Mouse (Mus musculus): ENCODE results near the gene Ugcg. TPM values are rescaled to one million over a fixed set of nuclear protein-coding genes. Genes with fewer than 3 reads are reported as not detected.

Gene Ugcg
- polyA plus RNA-seq, 2 experiments: 7.5 to 21.7 TPM

DNA sequence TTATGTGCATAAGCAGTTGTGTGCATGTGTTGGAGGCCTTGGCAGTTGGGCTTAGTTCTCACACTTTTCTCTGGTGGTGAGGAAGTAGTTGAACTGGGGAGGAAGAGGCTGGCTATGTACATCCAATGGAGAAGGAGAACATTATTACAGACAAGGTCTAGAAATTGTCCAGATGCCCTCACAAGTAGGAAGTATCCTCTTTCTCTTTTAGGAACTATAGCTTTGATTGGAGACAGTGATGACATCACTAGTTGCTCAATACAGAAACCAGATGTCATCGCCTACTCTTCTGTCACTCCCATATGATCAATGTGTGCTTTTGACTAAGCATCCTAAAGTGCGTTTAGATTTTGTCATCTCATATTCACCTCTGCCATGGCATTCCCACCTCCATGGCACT lies 11.5 kb upstream of the Ugcg start:
- H3K27ac ChIP-seq: no peak overlapping the region
- no peaks in the 10 kb centered on the region for H3K27me3 ChIP-seq (ENCODE audit: control insufficient read depth, insufficient read depth, low read length)
- no peak for DNase-seq (ENCODE audit: low read depth in 3 of 3, low spot score in 3 of 3)
- ATAC-seq (ENCODE audit: insufficient read depth): no peak
- WGBS (ENCODE audit: insufficient replicate concordance): 77% methylated on average over 2 of the region's 2 CpGs
- no peaks in the 10 kb centered on the region for H3K9me3 ChIP-seq (ENCODE audit: control insufficient read depth, low read length)
- no peak overlapping the region for H3K4me3 ChIP-seq (ENCODE audit: insufficient read depth in 1 of 2, low read depth in 2 of 2, low read length in 2 of 2)
- H3K4me2 ChIP-seq (ENCODE audit: low read depth): no peak overlapping the region
- TF ChIP-seq CTCF (IDR thresholded peaks at IDR 0.05; ENCODE audit: low read depth) (no peak), EP300 (IDR thresholded peaks at IDR 0.05; ENCODE audit: low read depth) (no peak)
- H3K4me1 ChIP-seq (replicated peaks; ENCODE audit: control insufficient read depth in 2 of 2, insufficient read depth in 2 of 2, low read length in 1 of 2): peaks cover 3 to 22% of the 10 kb centered on the region in 2 experiments; a peak in 2 of 4 replicates
- no peaks in the 10 kb centered on the region for H3K36me3 ChIP-seq (replicated peaks; ENCODE audit: control insufficient read depth, insufficient read depth, low read depth)
- no peak overlapping the region for H3K9ac ChIP-seq (replicated peaks)

GRCm38 (mm10) chr4:59181320-59182271 lies 7.5 kb upstream of the Ugcg start:
- H3K4me3 ChIP-seq (ENCODE audit: insufficient read depth in 1 of 2, low read depth in 2 of 2, low read length in 2 of 2): no peak overlapping the region
- H3K4me2 ChIP-seq (ENCODE audit: low read depth): no peak overlapping the region
- H3K9ac ChIP-seq (replicated peaks): no peak overlapping the region
- H3K36me3 ChIP-seq (replicated peaks; ENCODE audit: control insufficient read depth, insufficient read depth, low read depth): no peaks in the 10 kb centered on the region
- no peaks in the 10 kb centered on the region for H3K27me3 ChIP-seq (ENCODE audit: control insufficient read depth, insufficient read depth, low read length)
- H3K27ac ChIP-seq: no peak overlapping the region
- ATAC-seq (ENCODE audit: insufficient read depth): 0 out of 2 replicates have a peak, but pooled peaks have one; percentile 43
- 43% methylated on average over 5 of the region's 5 CpGs for WGBS (ENCODE audit: insufficient replicate concordance)
- peaks cover 3 to 11% of the 10 kb centered on the region in 2 experiments; a peak in 2 of 4 replicates for H3K4me1 ChIP-seq (replicated peaks; ENCODE audit: control insufficient read depth in 2 of 2, insufficient read depth in 2 of 2, low read length in 1 of 2)
- TF ChIP-seq CTCF (IDR thresholded peaks at IDR 0.05; ENCODE audit: low read depth) (no peak), EP300 (IDR thresholded peaks at IDR 0.05; ENCODE audit: low read depth) (no peak)
- no peak for DNase-seq (ENCODE audit: low read depth in 3 of 3, low spot score in 3 of 3)
- H3K9me3 ChIP-seq (ENCODE audit: control insufficient read depth, low read length): no peaks in the 10 kb centered on the region

DNA sequence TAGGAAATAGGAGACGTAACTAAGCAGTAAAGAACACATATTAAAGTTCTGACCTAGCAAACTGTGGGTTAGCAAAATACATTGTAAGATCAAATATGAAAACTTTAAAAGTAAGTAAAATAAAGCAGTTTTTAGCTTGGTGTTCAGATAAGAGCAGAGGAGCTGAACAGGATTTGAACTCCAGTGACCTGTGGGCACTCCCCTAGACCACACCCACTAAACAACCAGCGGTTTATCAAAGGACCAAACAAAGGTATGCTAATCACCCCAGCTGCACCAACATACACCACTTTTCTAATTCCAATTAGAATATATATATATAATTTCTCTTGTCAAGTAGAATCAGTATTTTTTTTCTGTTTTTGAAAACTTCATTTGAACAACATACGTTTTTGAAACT lies 3.4 kb upstream of the Ugcg start:
- Histone ChIP-seq H3K9ac (replicated peaks) (no peak overlapping the region), H3K36me3 (replicated peaks; ENCODE audit: control insufficient read depth, insufficient read depth, low read depth) (no peaks in the 10 kb centered on the region), H3K27me3 (ENCODE audit: control insufficient read depth, insufficient read depth, low read length) (no peaks in the 10 kb centered on the region), H3K4me3 (ENCODE audit: insufficient read depth in 1 of 2, low read depth in 2 of 2, low read length in 2 of 2) (no peak overlapping the region), H3K9me3 (ENCODE audit: control insufficient read depth, low read length) (no peaks in the 10 kb centered on the region), H3K27ac (no peak overlapping the region), H3K4me1 (replicated peaks; ENCODE audit: control insufficient read depth in 2 of 2, insufficient read depth in 2 of 2, low read length in 1 of 2) (peaks cover 3 to 20% of the 10 kb centered on the region in 2 experiments), H3K4me2 (ENCODE audit: low read depth) (no peak overlapping the region)
- WGBS (ENCODE audit: insufficient replicate concordance): 53% methylated on average over 3 of the region's 3 CpGs
- 0 out of 2 replicates have a peak, but pooled peaks have one; percentile 36 for TF ChIP-seq EP300 (IDR thresholded peaks at IDR 0.05; ENCODE audit: low read depth)
- no peak for TF ChIP-seq CTCF (IDR thresholded peaks at IDR 0.05; ENCODE audit: low read depth)
- ATAC-seq (ENCODE audit: insufficient read depth): no peak
- no peak for DNase-seq (ENCODE audit: low read depth in 3 of 3, low spot score in 3 of 3)

- 10% methylated on average over 3 of the region's 3 CpGs for WGBS (ENCODE audit: insufficient replicate concordance)
- Histone ChIP-seq H3K27ac (no peak overlapping the region), H3K27me3 (ENCODE audit: control insufficient read depth, insufficient read depth, low read length) (no peaks in the 10 kb centered on the region), H3K9me3 (ENCODE audit: control insufficient read depth, low read length) (no peaks in the 10 kb centered on the region), H3K4me2 (ENCODE audit: low read depth) (no peak overlapping the region), H3K4me3 (ENCODE audit: insufficient read depth in 1 of 2, low read depth in 2 of 2, low read length in 2 of 2) (no peak overlapping the region), H3K4me1 (replicated peaks; ENCODE audit: control insufficient read depth in 2 of 2, insufficient read depth in 2 of 2, low read length in 1 of 2) (peaks cover 3 to 17% of the 10 kb centered on the region in 2 experiments), H3K36me3 (replicated peaks; ENCODE audit: control insufficient read depth, insufficient read depth, low read depth) (no peaks in the 10 kb centered on the region), H3K9ac (replicated peaks) (no peak overlapping the region)
- ATAC-seq (ENCODE audit: insufficient read depth): no peak
- no peak for DNase-seq (ENCODE audit: low read depth in 3 of 3, low spot score in 3 of 3)
- TF ChIP-seq CTCF (IDR thresholded peaks at IDR 0.05; ENCODE audit: low read depth) (peak; percentile 66), EP300 (IDR thresholded peaks at IDR 0.05; ENCODE audit: low read depth) (no peak)
Measured at GRCm38 (mm10) chr4:59187289-59187688, 1.8 kb upstream of the Ugcg start.

DNA sequence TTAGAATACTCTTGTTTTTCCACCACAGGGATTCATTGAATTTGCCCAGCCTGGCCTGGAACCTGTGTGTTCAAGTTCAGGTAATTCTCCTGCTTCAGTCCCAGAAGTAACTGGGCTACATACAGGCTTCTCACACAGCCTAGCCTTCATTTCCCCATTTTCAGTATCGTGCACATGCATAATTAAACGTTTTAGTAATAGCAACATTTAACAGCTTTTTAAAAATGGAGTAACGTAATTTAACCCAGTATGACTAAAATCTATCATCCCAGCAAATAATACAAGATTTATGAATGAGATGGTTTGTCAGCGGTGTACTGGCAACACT lies 619 bp upstream of the Ugcg start:
- WGBS (ENCODE audit: insufficient replicate concordance): 16% methylated on average over 4 of the region's 4 CpGs
- no peak for ATAC-seq (ENCODE audit: insufficient read depth)
- TF ChIP-seq CTCF (IDR thresholded peaks at IDR 0.05; ENCODE audit: low read depth): no peak
- TF ChIP-seq EP300 (IDR thresholded peaks at IDR 0.05; ENCODE audit: low read depth): no peak
- Histone ChIP-seq H3K4me1 (replicated peaks; ENCODE audit: control insufficient read depth in 2 of 2, insufficient read depth in 2 of 2, low read length in 1 of 2) (peaks cover 9 to 21% of the 10 kb centered on the region in 2 experiments), H3K36me3 (replicated peaks; ENCODE audit: control insufficient read depth, insufficient read depth, low read depth) (no peaks in the 10 kb centered on the region), H3K27ac (peak overlapping the region; percentile 80), H3K27me3 (ENCODE audit: control insufficient read depth, insufficient read depth, low read length) (no peaks in the 10 kb centered on the region), H3K4me2 (ENCODE audit: low read depth) (peak overlapping the region; percentile 73), H3K4me3 (ENCODE audit: insufficient read depth in 1 of 2, low read depth in 2 of 2, low read length in 2 of 2) (peak overlapping the region; percentile 89 to 96), H3K9me3 (ENCODE audit: control insufficient read depth, low read length) (no peaks in the 10 kb centered on the region), H3K9ac (replicated peaks) (peak overlapping the region; percentile 88)
- DNase-seq (ENCODE audit: low read depth in 3 of 3, low spot score in 3 of 3): no peak
